Mouse (Mus musculus): Measurements from ENCODE around the gene Hipk2.

The Hipk2 gene

DNA sequence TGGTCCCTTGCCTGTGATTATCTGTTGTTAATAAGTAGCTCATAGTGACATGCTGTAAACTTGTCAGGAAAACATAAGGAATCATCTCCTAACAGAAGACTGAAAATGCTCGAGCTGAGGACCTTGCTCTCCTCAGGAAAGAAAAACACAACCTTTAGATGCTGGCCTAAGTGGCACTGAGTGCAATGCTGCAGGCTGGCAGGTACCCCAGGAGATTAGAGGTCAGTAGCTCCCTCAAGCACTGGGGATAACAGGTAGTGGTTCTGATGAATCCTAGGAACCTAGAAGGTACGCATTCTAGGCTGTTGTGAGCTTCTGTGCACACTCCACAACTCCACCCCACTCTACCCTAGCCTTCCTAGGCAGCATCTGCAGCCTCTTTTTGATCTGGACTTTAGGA, 9.2 kb downstream of the Hipk2 start:
- DNase-seq (ENCODE audit: low spot score) = no peak

DNA sequence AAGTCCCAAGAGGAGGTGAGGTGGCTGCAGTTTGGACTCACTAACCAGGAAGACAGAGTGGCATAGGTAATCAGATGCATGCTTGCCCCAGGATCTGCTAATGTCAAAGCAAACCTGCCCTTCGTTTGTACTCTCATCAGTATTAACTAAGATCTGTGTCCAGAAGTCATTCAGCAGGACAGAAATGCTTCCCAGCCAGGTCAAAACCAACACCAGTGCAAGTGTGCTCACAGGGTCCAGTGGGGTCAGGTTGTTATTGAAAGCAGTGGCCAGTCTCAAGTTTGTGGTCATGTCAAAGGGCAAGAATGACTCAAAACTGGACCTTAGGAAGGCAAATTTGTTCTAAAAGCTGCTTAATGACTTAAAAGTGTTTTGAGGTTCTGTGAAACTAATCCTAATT, 9.6 kb downstream of the Hipk2 start:
- DNase-seq (ENCODE audit: low spot score) = no peak

GRCm38 (mm10) chr6:38865805-38866204, 10.2 kb downstream of the Hipk2 start:
- no peak for DNase-seq (ENCODE audit: low spot score)

DNA sequence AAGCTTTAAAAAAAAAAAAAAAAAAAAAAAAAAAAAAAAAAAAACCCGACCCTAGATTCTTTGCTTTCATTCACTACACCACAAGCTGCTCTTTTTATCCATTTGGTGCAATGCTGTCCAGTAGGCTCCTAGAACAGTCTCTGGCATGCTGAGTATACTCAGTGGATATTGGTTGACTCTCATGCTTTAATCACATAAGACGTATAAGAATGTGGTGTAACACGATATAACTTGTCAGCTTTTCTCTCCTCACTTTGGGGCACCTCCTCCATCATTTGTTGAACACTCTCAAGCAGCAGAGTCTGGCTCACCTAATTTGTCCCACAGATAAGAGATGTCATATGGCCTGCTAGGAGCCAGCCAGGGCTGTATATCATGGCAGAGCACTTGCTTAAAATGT, 12.4 kb downstream of the Hipk2 start:
- DNase-seq (ENCODE audit: low spot score) = no peak

DNA sequence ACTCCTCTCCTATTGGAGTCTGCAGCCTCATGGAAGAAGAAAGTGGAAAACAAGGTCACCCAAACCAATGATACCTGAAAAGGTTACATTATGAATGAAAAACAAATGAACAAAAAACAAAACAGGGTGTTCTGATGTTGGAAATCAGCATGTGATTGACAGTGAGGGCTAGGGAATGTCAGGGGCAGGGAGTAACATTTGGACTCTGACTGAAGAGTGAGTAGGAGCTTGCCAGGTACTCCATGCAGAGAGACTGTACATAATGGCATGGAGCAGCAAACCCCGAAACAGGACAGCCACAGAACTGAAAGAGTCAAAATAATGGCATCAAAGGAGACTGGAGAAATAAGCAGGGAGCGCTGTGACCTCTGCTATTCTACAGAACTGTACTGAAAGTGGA, 15.7 kb downstream of the Hipk2 start:
- no peak for DNase-seq (ENCODE audit: low spot score)

DNA sequence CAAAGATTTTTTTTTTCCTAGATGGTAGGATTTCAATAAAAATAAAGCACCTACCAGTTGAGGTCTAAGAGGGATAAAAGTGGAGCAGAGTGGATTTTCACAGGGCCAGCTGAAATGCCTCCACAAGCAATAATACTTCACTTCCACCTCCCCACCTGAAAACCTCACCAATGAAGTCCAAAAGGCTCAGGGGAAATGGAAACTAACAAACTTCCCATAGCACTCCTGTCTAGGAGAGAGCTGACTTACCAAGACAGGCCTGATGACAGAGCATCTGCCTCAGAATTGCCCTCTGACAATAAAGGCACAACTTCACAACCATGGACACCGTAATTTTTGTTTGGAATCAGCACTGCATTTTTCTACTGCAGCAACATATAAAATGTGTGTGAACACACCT, 16.1 kb downstream of the Hipk2 start:
- DNase-seq (ENCODE audit: low spot score) = no peak

DNA sequence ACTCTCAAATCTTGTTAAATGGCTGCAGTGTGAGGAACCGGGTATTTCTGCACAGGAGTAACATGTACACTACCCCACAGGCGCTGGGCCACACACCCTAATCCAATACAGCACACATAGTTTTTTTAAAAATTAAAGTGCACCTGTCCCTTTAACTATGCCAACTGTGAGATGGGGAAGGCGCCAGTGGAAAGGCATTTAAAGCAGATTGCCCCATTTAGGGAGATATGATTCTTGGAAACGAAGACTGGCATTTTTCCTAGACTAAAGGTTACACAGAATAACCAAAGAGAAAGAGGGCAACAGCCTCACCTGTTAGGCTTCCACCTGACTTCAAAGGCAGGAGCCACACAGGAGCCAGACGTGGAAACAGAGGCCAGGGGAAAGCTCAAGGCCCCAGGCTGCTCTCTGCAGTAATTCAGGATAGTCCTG, 22.4 kb downstream of the Hipk2 start:
- no peak for DNase-seq (ENCODE audit: low spot score)

GRCm38 (mm10) chr6:38851740-38852139, 24.2 kb downstream of the Hipk2 start:
- DNase-seq (ENCODE audit: low spot score) = no peak

- no peak for DNase-seq (ENCODE audit: low spot score)
Measured at GRCm38 (mm10) chr6:38850715-38851259, 25.2 kb downstream of the Hipk2 start.

GRCm38 (mm10) chr6:38847958-38848910, 27.7 kb downstream of the Hipk2 start:
- DNase-seq (ENCODE audit: low spot score) = no peak

DNA sequence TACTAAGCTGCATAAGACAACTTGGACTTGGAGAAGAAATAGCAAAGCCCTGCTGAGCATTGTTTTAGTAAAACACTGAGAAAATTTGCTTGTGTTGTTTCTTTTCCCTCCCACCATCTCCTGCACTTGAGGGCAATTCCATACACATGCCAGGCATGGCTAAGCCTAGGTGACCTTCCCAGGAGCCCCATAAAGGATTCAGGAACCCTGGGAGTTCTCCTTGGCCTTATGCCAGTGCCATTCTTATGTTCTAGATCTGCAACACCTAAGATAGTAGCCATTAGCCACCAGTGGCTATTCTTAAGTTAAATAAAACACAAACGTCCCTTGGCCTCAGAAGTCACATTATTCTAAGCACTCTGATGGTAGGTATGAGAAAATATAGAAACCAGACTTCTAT, 28.5 kb downstream of the Hipk2 start:
- DNase-seq (ENCODE audit: low spot score) = no peak

GRCm38 (mm10) chr6:38846330-38847195, 29.4 kb downstream of the Hipk2 start:
- DNase-seq (ENCODE audit: low spot score) = no peak

DNA sequence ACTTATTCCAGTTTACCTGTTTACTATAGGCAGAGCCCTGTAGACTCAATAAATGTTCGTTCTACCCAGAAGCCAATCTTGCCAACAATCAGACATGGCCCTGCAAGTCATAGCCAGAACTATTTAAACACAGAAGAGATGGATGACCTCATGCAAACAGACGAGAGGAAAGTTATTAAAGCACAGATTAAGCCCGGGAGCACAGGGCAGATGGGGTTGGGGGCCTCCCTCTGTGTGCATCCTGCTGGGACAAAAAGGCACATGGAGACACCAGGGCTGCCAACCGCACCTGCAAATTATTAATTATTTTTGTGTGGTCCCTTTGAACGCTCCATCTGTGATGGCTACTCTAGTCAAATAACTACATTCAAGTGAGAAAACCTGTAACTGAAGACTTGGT, 30.1 kb downstream of the Hipk2 start:
- DNase-seq (ENCODE audit: low spot score) = no peak

- DNase-seq (ENCODE audit: low spot score) = no peak
Measured at GRCm38 (mm10) chr6:38845117-38845516, 30.8 kb downstream of the Hipk2 start.

DNA sequence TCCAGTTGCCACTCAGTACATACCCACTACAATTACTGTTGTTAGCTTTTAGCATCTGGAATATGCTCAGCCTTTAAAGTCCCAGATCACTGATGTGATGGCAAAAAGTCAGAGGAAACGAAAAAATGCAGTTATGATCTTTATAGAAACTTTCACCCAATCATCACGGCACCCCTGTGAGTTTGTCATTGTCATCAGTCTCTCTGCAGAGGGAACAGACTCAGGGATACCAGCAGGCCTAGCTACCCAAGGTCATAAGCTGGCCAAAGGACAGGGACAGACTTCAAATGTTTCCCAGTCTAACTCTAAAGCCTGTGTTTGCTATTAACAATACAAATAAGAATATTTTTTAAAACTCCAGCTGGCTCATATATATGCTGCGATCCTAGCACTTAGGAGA, 34.4 kb downstream of the Hipk2 start:
- no peak for DNase-seq (ENCODE audit: low spot score)

- DNase-seq (ENCODE audit: low spot score) = no peak
Measured at GRCm38 (mm10) chr6:38840780-38841179, 35.2 kb downstream of the Hipk2 start.

GRCm38 (mm10) chr6:38840380-38840779, 35.6 kb downstream of the Hipk2 start:
- DNase-seq (ENCODE audit: low spot score) = no peak

DNA sequence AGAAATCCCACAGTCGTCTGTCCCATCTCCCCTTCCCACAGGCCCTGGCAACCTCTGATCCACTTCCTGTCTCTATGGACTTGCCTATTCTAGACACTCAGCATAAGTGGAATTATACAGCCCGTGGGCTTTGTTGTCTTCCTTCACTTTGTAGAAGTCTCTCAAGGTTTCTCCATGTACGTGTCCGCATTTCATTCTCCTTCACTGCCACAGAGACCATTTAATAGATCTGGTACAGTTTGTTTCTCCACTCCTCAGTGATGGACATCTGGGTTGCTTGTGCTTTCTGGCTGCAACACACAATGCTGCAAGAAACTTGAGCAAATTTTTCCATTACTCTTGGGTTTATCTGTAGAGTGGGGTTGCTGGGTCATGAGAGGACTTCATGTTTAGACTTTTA, 36.1 kb downstream of the Hipk2 start:
- DNase-seq (ENCODE audit: low spot score) = no peak

DNA sequence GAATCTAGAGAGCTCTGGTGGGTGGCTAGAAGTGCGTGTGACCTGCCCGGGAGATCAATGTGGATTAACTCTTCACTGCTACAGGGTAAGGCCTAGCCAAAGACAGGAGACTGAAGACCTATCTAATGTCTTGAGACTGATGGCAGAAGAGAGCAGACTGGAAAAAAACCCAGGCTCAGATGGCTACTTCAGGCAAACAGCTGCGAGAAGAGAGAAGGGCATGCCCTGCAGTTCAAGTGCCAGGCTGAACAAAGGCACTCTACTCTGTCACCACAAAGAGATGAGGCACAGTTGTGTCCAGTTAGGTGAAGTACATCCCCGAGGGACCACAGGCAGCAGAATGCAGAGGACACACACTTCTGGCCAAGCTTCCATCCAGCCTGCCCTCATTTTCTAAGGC, 37.9 kb downstream of the Hipk2 start:
- DNase-seq (ENCODE audit: low spot score) = no peak

DNA sequence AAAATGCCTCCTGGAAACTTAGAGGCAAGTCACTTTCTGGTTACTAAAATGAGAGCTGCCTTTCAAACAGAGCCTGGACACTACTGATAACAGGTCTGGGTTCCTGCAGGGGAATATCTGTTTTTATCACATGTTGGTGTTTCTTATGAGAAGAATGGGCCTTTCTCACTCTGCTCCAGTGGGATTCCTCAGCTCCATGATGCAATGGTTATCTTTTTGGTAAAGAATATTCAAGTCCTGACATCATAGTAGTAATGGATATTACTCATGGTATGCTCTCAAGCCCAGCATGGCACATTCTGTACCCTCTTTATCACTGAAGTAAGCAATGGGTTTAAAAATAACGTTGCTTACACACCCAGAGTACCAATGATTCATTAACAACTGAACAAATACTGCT, 40.7 kb downstream of the Hipk2 start:
- no peak for DNase-seq (ENCODE audit: low spot score)

DNA sequence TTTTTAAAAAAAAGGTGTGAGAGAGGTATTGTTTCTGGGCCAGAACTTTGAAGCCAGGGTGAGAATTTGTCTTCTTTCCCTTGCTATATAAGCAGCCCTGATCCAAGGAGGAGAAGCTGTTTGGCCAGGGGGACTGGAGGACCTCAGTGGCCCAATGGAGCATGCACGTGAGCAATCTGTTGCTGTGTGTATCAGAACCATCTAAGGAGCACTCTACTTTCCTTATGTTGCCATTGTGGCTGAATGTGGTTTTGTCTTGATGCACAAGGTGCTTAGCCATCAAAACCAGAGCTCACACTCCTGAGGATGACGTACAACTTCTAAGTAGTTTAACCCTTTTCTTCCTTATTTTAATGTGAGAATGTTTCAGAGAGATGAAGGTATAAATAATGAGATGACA, 41.2 kb downstream of the Hipk2 start:
- no peak for DNase-seq (ENCODE audit: low spot score)

DNA sequence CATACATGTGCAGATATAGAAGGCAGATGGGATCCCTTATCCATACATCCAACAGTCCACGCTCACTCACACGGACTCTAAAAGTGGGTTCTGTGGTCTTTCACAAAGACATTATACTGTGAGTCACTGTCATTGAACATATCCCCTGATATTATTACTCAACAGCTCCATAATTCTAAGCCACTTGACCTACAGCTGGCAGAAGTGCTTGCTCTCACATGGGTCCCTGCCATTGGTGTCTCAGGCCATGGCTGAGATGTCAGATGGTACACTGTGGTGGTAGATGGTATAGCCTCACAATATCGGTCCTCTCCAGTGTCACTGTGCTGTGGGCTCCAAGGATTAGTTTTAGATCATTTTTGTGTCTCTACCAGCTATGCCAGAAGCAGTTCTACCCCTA, 42.2 kb downstream of the Hipk2 start:
- no peak for DNase-seq (ENCODE audit: low spot score)

DNA sequence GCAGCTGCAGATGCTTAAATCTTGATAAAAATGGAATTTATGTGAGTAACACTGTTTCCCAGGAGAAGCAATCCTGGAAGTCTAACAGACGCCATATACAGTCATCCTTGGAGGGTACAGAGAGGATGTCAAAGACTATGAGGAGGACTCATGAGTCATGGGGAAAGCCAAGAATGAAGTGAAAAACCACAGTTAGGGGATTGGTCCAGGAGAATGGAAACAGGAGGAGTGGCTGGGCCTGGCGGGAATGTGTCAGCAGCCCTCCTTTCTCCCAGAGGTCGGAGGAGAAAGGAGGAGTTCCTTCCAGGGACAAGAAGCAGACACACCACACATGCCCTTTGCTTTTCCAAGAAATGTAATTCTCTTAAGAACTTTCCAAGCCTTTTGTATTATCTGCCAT, 46.5 kb downstream of the Hipk2 start:
- no peak for DNase-seq (ENCODE audit: low spot score)

Data from urinary bladder, postnatal 14 days (tissue).